Mouse (Mus musculus) erythroblast, embryonic 14.5 days (primary cell): ENCODE measurements around the gene Rora. TPM values are rescaled to one million over a fixed set of nuclear protein-coding genes. Genes with fewer than 3 reads are reported as not detected.

Source experiments
- H3K27me3 ChIP-seq: 2 replicates; pipeline ENCODE4 v1.6.1; 2012; ENCODE audit warnings: inconsistent platforms; ENCODE audit not compliant: control insufficient read depth
- H3K36me3 ChIP-seq: 2 replicates; pipeline ENCODE4 v1.6.1; 2012; ENCODE audit warnings: mild to moderate bottlenecking, inconsistent platforms; ENCODE audit not compliant: control insufficient read depth
- H3K4me1 ChIP-seq: 2 replicates; pipeline ENCODE4 v1.6.1; 2012; ENCODE audit warnings: inconsistent platforms; ENCODE audit not compliant: control insufficient read depth
- H3K4me3 ChIP-seq: replicated peaks from 2 replicates; pipeline ENCODE3; 2012; ENCODE audit warnings: moderate library complexity, mild to moderate bottlenecking, inconsistent platforms
- H3K9me3 ChIP-seq: 2 replicates; pipeline ENCODE4 v1.6.1; 2012; ENCODE audit warnings: low read length, inconsistent platforms, mixed read lengths; ENCODE audit not compliant: control insufficient read depth
- GATA1 ChIP-seq: IDR thresholded peaks from 2 replicates; pipeline ENCODE4 v1.6.1; 2012; ENCODE audit warnings: low read length, inconsistent platforms, mixed read lengths
- TAL1 ChIP-seq: IDR thresholded peaks from 3 replicates; pipeline ENCODE4 v1.6.1; 2012; ENCODE audit warnings: low read length, inconsistent platforms, mixed read lengths
- polyA plus RNA-seq: library from polyadenylated mRNA; stranded (reverse); fragments of >175 nt; gene quantifications from 2 replicates; pipeline ENCODE4 v1.2.3, GENCODE M21; 2012

Gene Rora
- polyA plus RNA-seq, 1 experiment: under 0.01 TPM

- TF ChIP-seq TAL1 (no peak), GATA1 (no peak)
- Histone ChIP-seq H3K4me3 (no peak overlapping the region), H3K27me3 (no peaks in the 10 kb centered on the region)
These were observed 166.4 kb downstream of the Rora start for GRCm38 (mm10) chr9:68820036-68820435.

GRCm38 (mm10) chr9:68820478-68820877, 166.9 kb downstream of the Rora start:
- TF ChIP-seq TAL1 (no peak), GATA1 (no peak)
- H3K9me3 ChIP-seq: no peaks in the 10 kb centered on the region
- H3K4me3 ChIP-seq: no peak overlapping the region
- H3K36me3 ChIP-seq: no peaks in the 10 kb centered on the region
- H3K4me1 ChIP-seq: no peaks in the 10 kb centered on the region
- no peaks in the 10 kb centered on the region for H3K27me3 ChIP-seq

More at GRCm38 (mm10) chr9:68820036-68820435, 166.4 kb downstream of the Rora start:
- Histone ChIP-seq H3K4me1 (no peaks in the 10 kb centered on the region), H3K36me3 (no peaks in the 10 kb centered on the region), H3K9me3 (no peaks in the 10 kb centered on the region)

GRCm38 (mm10) chr9:68821388-68821787, 167.8 kb downstream of the Rora start:
- Histone ChIP-seq H3K4me3 (no peak overlapping the region), H3K36me3 (no peaks in the 10 kb centered on the region), H3K4me1 (no peaks in the 10 kb centered on the region), H3K27me3 (no peaks in the 10 kb centered on the region), H3K9me3 (no peaks in the 10 kb centered on the region)
- no peak for TF ChIP-seq GATA1
- no peak for TF ChIP-seq TAL1

- Histone ChIP-seq H3K4me1 (no peaks in the 10 kb centered on the region), H3K27me3 (no peaks in the 10 kb centered on the region), H3K4me3 (no peak overlapping the region), H3K36me3 (no peaks in the 10 kb centered on the region), H3K9me3 (no peaks in the 10 kb centered on the region)
- TF ChIP-seq TAL1 (no peak), GATA1 (no peak)
These were observed 169.7 kb downstream of the Rora start for GRCm38 (mm10) chr9:68823292-68823691.

GRCm38 (mm10) chr9:68825107-68825506, 171.5 kb downstream of the Rora start:
- H3K27me3 ChIP-seq: no peaks in the 10 kb centered on the region

GRCm38 (mm10) chr9:68825841-68826240, 172.3 kb downstream of the Rora start:
- TF ChIP-seq GATA1: no peak
- TF ChIP-seq TAL1: no peak

More at GRCm38 (mm10) chr9:68825107-68825506, 171.5 kb downstream of the Rora start:
- Histone ChIP-seq H3K4me1 (no peaks in the 10 kb centered on the region), H3K36me3 (no peaks in the 10 kb centered on the region), H3K9me3 (no peaks in the 10 kb centered on the region), H3K4me3 (no peak overlapping the region)
- no peak for TF ChIP-seq TAL1

GRCm38 (mm10) chr9:68827441-68827840, 173.9 kb downstream of the Rora start:
- no peaks in the 10 kb centered on the region for H3K4me1 ChIP-seq
- no peaks in the 10 kb centered on the region for H3K9me3 ChIP-seq
- no peaks in the 10 kb centered on the region for H3K27me3 ChIP-seq
- no peak overlapping the region for H3K4me3 ChIP-seq
- TF ChIP-seq GATA1 (no peak), TAL1 (no peak)
- H3K36me3 ChIP-seq: no peaks in the 10 kb centered on the region

More at GRCm38 (mm10) chr9:68825841-68826240, 172.3 kb downstream of the Rora start:
- H3K4me1 ChIP-seq: no peaks in the 10 kb centered on the region
- H3K36me3 ChIP-seq: no peaks in the 10 kb centered on the region
- no peak overlapping the region for H3K4me3 ChIP-seq
- H3K27me3 ChIP-seq: no peaks in the 10 kb centered on the region
- H3K9me3 ChIP-seq: no peaks in the 10 kb centered on the region

- H3K27me3 ChIP-seq: no peaks in the 10 kb centered on the region
- H3K9me3 ChIP-seq: no peaks in the 10 kb centered on the region
- no peaks in the 10 kb centered on the region for H3K36me3 ChIP-seq
- H3K4me3 ChIP-seq: no peak overlapping the region
- no peaks in the 10 kb centered on the region for H3K4me1 ChIP-seq
- no peak for TF ChIP-seq TAL1
- no peak for TF ChIP-seq GATA1
These were observed 176.3 kb downstream of the Rora start for GRCm38 (mm10) chr9:68829903-68830302.

GRCm38 (mm10) chr9:68833323-68833722, 179.7 kb downstream of the Rora start:
- Histone ChIP-seq H3K9me3 (no peaks in the 10 kb centered on the region), H3K36me3 (no peaks in the 10 kb centered on the region), H3K4me1 (no peaks in the 10 kb centered on the region), H3K4me3 (no peak overlapping the region), H3K27me3 (no peaks in the 10 kb centered on the region)
- no peak for TF ChIP-seq GATA1
- no peak for TF ChIP-seq TAL1

- no peak for TF ChIP-seq GATA1
- TF ChIP-seq TAL1: no peak
- no peaks in the 10 kb centered on the region for H3K27me3 ChIP-seq
- H3K9me3 ChIP-seq: no peaks in the 10 kb centered on the region
- H3K4me3 ChIP-seq: no peak overlapping the region
- H3K36me3 ChIP-seq: no peaks in the 10 kb centered on the region
- no peaks in the 10 kb centered on the region for H3K4me1 ChIP-seq
These were observed 181.6 kb downstream of the Rora start for GRCm38 (mm10) chr9:68835037-68835649.
